Mouse (Mus musculus): ENCODE results near the gene Fbp1.
"Not testable (repeated sequence)": the region's sequence is repeated elsewhere in the genome, so short reads cannot be mapped to it uniquely, and the experiment has no call there.

Fbp1 gene

GRCm38 (mm10) chr13:62832239-62832638 is 55.8 kb downstream of the Fbp1 start:
- DNase-seq (ENCODE audit: low spot score) = no peak

GRCm38 (mm10) chr13:62815705-62816104 is 72.4 kb downstream of the Fbp1 start:
- not testable (repeated sequence) for DNase-seq (ENCODE audit: low spot score)
